Mouse (Mus musculus): ENCODE measurements around the gene Btbd35f11. TPM values are rescaled to one million over a fixed set of nuclear protein-coding genes. Genes with fewer than 3 reads are reported as not detected.
"Not testable (repeated sequence)": the region's sequence is repeated elsewhere in the genome, so short reads cannot be mapped to it uniquely, and the experiment has no call there.

The Btbd35f11 gene
- not detected in 2 replicates for polyA plus RNA-seq (2015; fragmentation: Nextera tagmentation; extraction: Ambion mirVana)

DNA sequence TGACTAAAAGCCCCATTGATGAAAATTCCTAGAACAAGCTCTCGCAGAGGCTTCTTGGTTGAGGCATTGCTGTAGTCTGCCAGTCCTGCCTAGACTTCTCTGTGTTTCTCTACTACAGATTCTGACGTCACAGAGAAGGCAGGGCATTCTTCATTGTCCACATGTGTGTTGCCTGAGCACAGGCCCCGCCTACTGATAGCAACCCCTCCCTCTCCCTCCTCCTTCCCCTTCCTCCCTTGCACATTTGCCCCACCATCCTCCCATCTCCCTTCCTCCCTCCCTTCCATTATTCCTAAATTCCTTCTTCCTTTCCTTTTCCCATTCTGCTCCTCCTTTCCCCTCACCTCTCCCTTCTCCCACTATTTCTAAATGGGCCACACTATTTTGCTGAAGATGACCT is at the start of gene Btbd35f11:
Gene Btbd35f11, minus strand, starts transcription at position 101 of the 400 bp plus-strand sequence.
- 70% methylated on average over 1 of the region's 3 CpGs for WGBS
- not testable (repeated sequence) for H3K4me1 ChIP-seq (replicated peaks); H3K27ac ChIP-seq (replicated peaks); H3K36me3 ChIP-seq; H3K9ac ChIP-seq; H3K27me3 ChIP-seq; ATAC-seq (ENCODE audit: low FRiP score, low read depth); H3K4me2 ChIP-seq; H3K9me3 ChIP-seq; H3K4me3 ChIP-seq

- not testable (repeated sequence) for H3K9ac ChIP-seq
- 100% methylated on average over 1 of the region's 2 CpGs for WGBS
These were observed 33.5 kb downstream of the Btbd35f11 start for GRCm38 (mm10) chrX:3409946-3410345.

More at GRCm38 (mm10) chrX:3409946-3410345, 33.5 kb downstream of the Btbd35f11 start:
- H3K27ac ChIP-seq (replicated peaks); H3K4me1 ChIP-seq (replicated peaks); ATAC-seq (ENCODE audit: low FRiP score, low read depth); H3K9me3 ChIP-seq; H3K4me2 ChIP-seq; H3K36me3 ChIP-seq; H3K27me3 ChIP-seq; H3K4me3 ChIP-seq: not testable (repeated sequence)

Other genes starting within 250 kb of the Btbd35f11 start
- gene Btbd35f24, start 247.9 kb downstream of the Btbd35f11 start, polyA plus RNA-seq (2015; fragmentation: Nextera tagmentation; extraction: Ambion mirVana) = not detected in 2 replicates